In genomic region chr5:74161297-74161926, GRCm38 (mm10) we compare ENCODE assay signal across 10 mouse cellular contexts. TPM values are rescaled to one million over a fixed set of nuclear protein-coding genes. Genes with fewer than 3 reads are reported as not detected.
A peak's percentile ranks its signal among the peaks of the same experiment; 100 is the strongest.
DNase-seq lines count a peak whose midpoint lies in the region; ATAC-seq and TF ChIP-seq lines count a peak whose summit lies in the region.
"Had no signal": no experiment of that assay in that cellular context is flagged by ENCODE, and none has a peak within 500 bp of the region (broad histone marks: within the 10 kb centered on the region; RNA-seq: fewer than 3 reads in every experiment).

No protein-coding gene starts in this region.

- 0 out of 2 replicates have a peak overlapping the region, but pooled peaks have one; percentile 10 for H3K9ac ChIP-seq in forebrain, postnatal 0 days
- H3K9ac ChIP-seq in intestine, postnatal 0 days (ENCODE audit: low read depth, low read length) = no peak overlapping the region
- H3K9ac ChIP-seq in lung, embryonic 16.5 days (ENCODE audit: low read length) = peak overlapping the region; percentile 54
- H3K9ac ChIP-seq in stomach, postnatal 0 days (ENCODE audit: low read length) = no peak overlapping the region

- WGBS in forebrain, postnatal 0 days = 17% methylated on average over 15 of the region's 15 CpGs
- WGBS in intestine, postnatal 0 days = 21% methylated on average over 15 of the region's 15 CpGs
- WGBS in lung, embryonic 16.5 days = 6% methylated on average over 15 of the region's 15 CpGs
- 5% methylated on average over 15 of the region's 15 CpGs for WGBS in stomach, postnatal 0 days

- no peak for TF ChIP-seq EP300 in stomach, postnatal 0 days (optimal IDR thresholded peaks at IDR 0.05)

- H3K4me1 ChIP-seq in forebrain, postnatal 0 days (ENCODE audit: insufficient read depth) = peaks cover 6% of the 10 kb centered on the region; the same call in 1 of the 2 replicates
- H3K4me1 ChIP-seq in intestine, postnatal 0 days (replicated peaks; ENCODE audit: control insufficient read depth, insufficient read depth, low read length) = peaks cover 6% of the 10 kb centered on the region; the same call in 1 of the 2 replicates
- H3K4me1 ChIP-seq in lung, embryonic 16.5 days (replicated peaks; ENCODE audit: control insufficient read depth, insufficient read depth, low read length) = peaks cover 46% of the 10 kb centered on the region
- H3K4me1 ChIP-seq in stomach, postnatal 0 days (replicated peaks; ENCODE audit: control insufficient read depth, insufficient read depth) = peaks cover 10% of the 10 kb centered on the region

- no peak overlapping the region for H3K27ac ChIP-seq in gastrocnemius, adult 2 months
- no peak overlapping the region for H3K27ac ChIP-seq in forebrain, postnatal 0 days (ENCODE audit: low read depth, low read length)
- peak overlapping the region; percentile 21; the same call in 1 of the 2 replicates for H3K27ac ChIP-seq in intestine, postnatal 0 days (ENCODE audit: low read depth, low read length)
- peak overlapping the region; percentile 97 for H3K27ac ChIP-seq in lung, embryonic 16.5 days (ENCODE audit: low read length)
- peak overlapping the region; percentile 82 for H3K27ac ChIP-seq in stomach, postnatal 0 days (replicated peaks)

- peak; percentile 23 for DNase-seq in gastrocnemius, adult 2 months
- no peak for DNase-seq in gastrocnemius, postnatal 36 days
- peak; percentile 49 for DNase-seq in forebrain, postnatal 0 days
- DNase-seq in stomach, postnatal 0 days (ENCODE audit: low spot score) = peak; percentile 71
- DNase-seq in right cerebral cortex, postnatal 14 days = no peak
- no peak for DNase-seq in left cerebral cortex, adult 18-20 months (ENCODE audit: low spot score in 2 of 2)

- no peak for TF ChIP-seq CTCF in gastrocnemius, adult 2 months (IDR thresholded peaks at IDR 0.05)
- no peak for TF ChIP-seq CTCF in forebrain, postnatal 0 days (IDR thresholded peaks at IDR 0.05; ENCODE audit: low read depth)
- no peak for TF ChIP-seq CTCF in intestine, postnatal 0 days (IDR thresholded peaks at IDR 0.05; ENCODE audit: low read depth)
- TF ChIP-seq CTCF in stomach, postnatal 0 days (IDR thresholded peaks at IDR 0.05; ENCODE audit: low read depth) = no peak

- H3K9me3 ChIP-seq in forebrain, postnatal 0 days (ENCODE audit: low read length) = no peaks in the 10 kb centered on the region
- no peaks in the 10 kb centered on the region for H3K9me3 ChIP-seq in intestine, postnatal 0 days (ENCODE audit: control insufficient read depth)
- no peaks in the 10 kb centered on the region; the same call in 1 of the 2 replicates for H3K9me3 ChIP-seq in lung, embryonic 16.5 days (ENCODE audit: control insufficient read depth, low read length)
- no peaks in the 10 kb centered on the region for H3K9me3 ChIP-seq in stomach, postnatal 0 days (ENCODE audit: control insufficient read depth, low read length)

- intact Hi-C loops in gastrocnemius, adult 2 months (cut with DNase I) = no loop called here
- intact Hi-C loops in gastrocnemius, postnatal 36 days (cut with DNase I) = no loop called here

- H3K4me3 ChIP-seq in gastrocnemius, adult 2 months = peak overlapping the region; percentile 32
- no peak overlapping the region for H3K4me3 ChIP-seq in forebrain, postnatal 0 days (ENCODE audit: low read depth, low read length)
- H3K4me3 ChIP-seq in intestine, postnatal 0 days (ENCODE audit: low read depth, low read length) = no peak overlapping the region
- H3K4me3 ChIP-seq in lung, embryonic 16.5 days (ENCODE audit: low read length) = peak overlapping the region; percentile 36
- H3K4me3 ChIP-seq in stomach, postnatal 0 days (ENCODE audit: low read depth, low read length) = no peak overlapping the region
- H3K4me3 ChIP-seq: erythroblast, embryonic 14.5 days had no signal

- no peaks in the 10 kb centered on the region for H3K27me3 ChIP-seq in forebrain, postnatal 0 days (ENCODE audit: insufficient read depth, low read length)
- H3K27me3 ChIP-seq in intestine, postnatal 0 days (replicated peaks; ENCODE audit: control insufficient read depth, insufficient read depth, low read length) = no peaks in the 10 kb centered on the region
- H3K27me3 ChIP-seq in lung, embryonic 16.5 days (ENCODE audit: control insufficient read depth, insufficient read depth, low read depth, low read length) = no peaks in the 10 kb centered on the region
- H3K27me3 ChIP-seq in stomach, postnatal 0 days (ENCODE audit: control insufficient read depth, insufficient read depth, low read length) = no peaks in the 10 kb centered on the region
- H3K27me3 ChIP-seq: CH12.LX had no signal

- H3K36me3 ChIP-seq in forebrain, postnatal 0 days (ENCODE audit: insufficient read depth) = no peaks in the 10 kb centered on the region
- no peaks in the 10 kb centered on the region for H3K36me3 ChIP-seq in intestine, postnatal 0 days (ENCODE audit: control insufficient read depth, insufficient read depth)
- no peaks in the 10 kb centered on the region for H3K36me3 ChIP-seq in lung, embryonic 16.5 days (ENCODE audit: control insufficient read depth, insufficient read depth, low read length)
- no peaks in the 10 kb centered on the region for H3K36me3 ChIP-seq in stomach, postnatal 0 days (ENCODE audit: control insufficient read depth, insufficient read depth, low read length)

- H3K4me2 ChIP-seq in forebrain, postnatal 0 days (ENCODE audit: low read depth) = peak overlapping the region; percentile 37
- peak overlapping the region; percentile 33; the same call in 1 of the 2 replicates for H3K4me2 ChIP-seq in intestine, postnatal 0 days (replicated peaks; ENCODE audit: low read depth)
- peak overlapping the region; percentile 58 for H3K4me2 ChIP-seq in lung, embryonic 16.5 days (ENCODE audit: low read depth, low read length)
- H3K4me2 ChIP-seq in stomach, postnatal 0 days (replicated peaks; ENCODE audit: low read depth) = peak overlapping the region; percentile 42

- ATAC-seq in forebrain, postnatal 0 days = peak; percentile 47; the same call in 1 of the 2 replicates
- ATAC-seq in intestine, postnatal 0 days = peak; percentile 32
- peak; percentile 94 for ATAC-seq in lung, embryonic 16.5 days (ENCODE audit: low read depth)
- peak; percentile 79 for ATAC-seq in stomach, postnatal 0 days (ENCODE audit: low FRiP score, low TSS enrichment)

RNA-seq across cellular contexts. Expression of gene Rasl11b, which starts 33.7 kb away (rescaled TPM):
- total RNA-seq in gastrocnemius, adult 2 months (2021) = 1 to 10 TPM; 2.0 to 5.4 TPM
- total RNA-seq in gastrocnemius, postnatal 36 days (2021) = 1 to 10 TPM; 2.4 to 4.0 TPM
- 7.7 and 8.4 TPM in 2 replicates for total RNA-seq in forebrain, postnatal 0 days (2014; rRNA removed)
- 37.3 and 43.5 TPM in 2 replicates for polyA plus RNA-seq in forebrain, postnatal 0 days (2015; fragmentation: Nextera tagmentation; extraction: Ambion mirVana)
- polyA plus RNA-seq in intestine, postnatal 0 days (2015; fragmentation: Nextera tagmentation; extraction: Ambion mirVana) = 15.9 and 19.4 TPM in 2 replicates
- polyA plus RNA-seq in lung, embryonic 16.5 days (2015; fragmentation: Nextera tagmentation; extraction: Ambion mirVana) = 182 and 188 TPM in 2 replicates
- polyA plus RNA-seq in stomach, postnatal 0 days (2015; fragmentation: Nextera tagmentation; extraction: Ambion mirVana) = 33.6 and 45.0 TPM in 2 replicates
- 10 to 100 TPM; 73.7 to 85.4 TPM for total RNA-seq in left cerebral cortex, adult 18-20 months (2021)
- polyA plus RNA-seq: erythroblast, embryonic 14.5 days had no signal

Comparison
In these comparisons a context has a peak if more than half of its experiments do, and no peak if none do; other contexts are left out.
1. DNase-seq: peak in gastrocnemius, adult 2 months (single experiment), forebrain, postnatal 0 days (single experiment) and stomach, postnatal 0 days (single experiment); none in gastrocnemius, postnatal 36 days (0 of 2), right cerebral cortex, postnatal 14 days (single experiment) and left cerebral cortex, adult 18-20 months (0 of 2).
2. H3K27ac ChIP-seq: peak in intestine, postnatal 0 days (single experiment), lung, embryonic 16.5 days (single experiment) and stomach, postnatal 0 days (single experiment); none in gastrocnemius, adult 2 months (single experiment) and forebrain, postnatal 0 days (single experiment).
3. H3K4me3 ChIP-seq: peak in gastrocnemius, adult 2 months (single experiment) and lung, embryonic 16.5 days (single experiment); none in forebrain, postnatal 0 days (single experiment), intestine, postnatal 0 days (single experiment) and stomach, postnatal 0 days (single experiment).
4. ATAC-seq: peak in every context shown above with its lines; median percentile 94 in lung, embryonic 16.5 days; 79 in stomach, postnatal 0 days; 47 in forebrain, postnatal 0 days; 32 in intestine, postnatal 0 days.
5. H3K9ac ChIP-seq: peak in forebrain, postnatal 0 days (single experiment) and lung, embryonic 16.5 days (single experiment); none in intestine, postnatal 0 days (single experiment) and stomach, postnatal 0 days (single experiment).
6. Peak in every context shown above with its lines, with median percentiles within 50 percentile points of each other: H3K4me2 ChIP-seq.